Mouse (Mus musculus) liver, adult 2 months (tissue): ENCODE results near the gene Ncoa6. TPM values are rescaled to one million over a fixed set of nuclear protein-coding genes. Genes with fewer than 3 reads are reported as not detected.

Experiments used
- DNase-seq: peaks from one replicate; pipeline ENCODE4 v3.0.0-alpha.2; 2011; ENCODE audit warnings: low read depth, low spot score; ENCODE audit errors: extremely low read depth
- H3K27ac ChIP-seq: fragments of 200-500 bp; replicated peaks from 2 replicates; pipeline ENCODE4 v1.5.1; 2012; ENCODE audit warnings: low read depth, mild to moderate bottlenecking, control low read depth, inconsistent platforms, low read length; ENCODE audit not compliant: insufficient read depth
- H3K27me3 ChIP-seq: fragments of 200-500 bp; 2 replicates; pipeline ENCODE4 v1.6.1; 2012; ENCODE audit warnings: mild to moderate bottlenecking, moderate library complexity, low read length, inconsistent platforms; ENCODE audit not compliant: control insufficient read depth, insufficient read depth
- H3K36me3 ChIP-seq: fragments of 200-500 bp; 2 replicates; pipeline ENCODE4 v1.6.1; 2012; ENCODE audit warnings: low read length, inconsistent platforms; ENCODE audit not compliant: control insufficient read depth, insufficient read depth
- H3K4me1 ChIP-seq: fragments of 200-500 bp; 2 replicates; pipeline ENCODE4 v1.6.1; 2011; ENCODE audit warnings: low read length; ENCODE audit not compliant: control insufficient read depth, insufficient read depth
- H3K4me3 ChIP-seq: fragments of 200-500 bp; 2 replicates; pipeline ENCODE4 v1.5.1; 2011; ENCODE audit warnings: low read depth, mild to moderate bottlenecking, control low read depth, low read length, moderate library complexity; ENCODE audit not compliant: insufficient read depth
- H3K79me2 ChIP-seq: fragments of 200-500 bp; 2 replicates; pipeline ENCODE4 v1.6.1; 2012; ENCODE audit warnings: inconsistent platforms, mild to moderate bottlenecking, low read length, moderate library complexity; ENCODE audit not compliant: control insufficient read depth, insufficient read depth
- H3K9ac ChIP-seq: fragments of 200-500 bp; 2 replicates; pipeline ENCODE4 v1.6.1; 2012; ENCODE audit warnings: low read depth, mild to moderate bottlenecking, control low read depth, inconsistent platforms, low read length
- CTCF ChIP-seq: fragments of 200-500 bp; IDR thresholded peaks from 2 replicates; pipeline ENCODE4 v1.5.1; 2011; ENCODE audit warnings: low read depth, low read length, control low read depth
- POLR2A ChIP-seq: fragments of 200-500 bp; IDR thresholded peaks from 2 replicates; pipeline ENCODE4 v1.6.1; 2011; ENCODE audit warnings: low read length, control low read depth; ENCODE audit not compliant: insufficient read depth; ENCODE audit errors: extremely low read depth
- WGBS: fragments of 180-500 bp; shearing (Covaris S2); methylation state at CpG from one replicate; pipeline ENCODE4 v1.1.7; 2018; 5-methylcytosine and 5-hydroxymethylcytosine counted together
- polyA plus RNA-seq: library from polyadenylated mRNA; depleted of rRNA; stranded (reverse); fragments of >200 nt; gene quantifications from 2 replicates; pipeline ENCODE4 v1.2.3, GENCODE M21; 2012
- total RNA-seq: library from RNA; depleted of rRNA; stranded (reverse); fragments of >200 nt; gene quantifications from 2 replicates; pipeline ENCODE4 v1.2.3, GENCODE M21; 2014

Ncoa6 gene
- total and polyA plus RNA-seq, 2 experiments: 6.4 to 18.3 TPM

- no peak for TF ChIP-seq CTCF
- no peak for TF ChIP-seq POLR2A
- H3K27ac ChIP-seq: peak overlapping the region; percentile 8
- H3K36me3 ChIP-seq: peaks cover 51% of the 10 kb centered on the region
- H3K9ac ChIP-seq: peak overlapping the region; percentile 37; the same call in 1 of the 2 replicates
- no peaks in the 10 kb centered on the region for H3K27me3 ChIP-seq
- H3K4me3 ChIP-seq: no peak overlapping the region
- H3K4me1 ChIP-seq: peaks cover 14% of the 10 kb centered on the region
- H3K79me2 ChIP-seq: peaks cover 16% of the 10 kb centered on the region; the same call in 1 of the 2 replicates
- DNase-seq: peak; percentile 51
- 27% methylated on average over 27 of the region's 27 CpGs for WGBS
Measured at GRCm38 (mm10) chr2:155386534-155386899, 87.2 kb downstream of the Ncoa6 start.

- peaks cover 16% of the 10 kb centered on the region; the same call in 1 of the 2 replicates for H3K79me2 ChIP-seq
- DNase-seq: no peak
- H3K36me3 ChIP-seq: peaks cover 51% of the 10 kb centered on the region
- H3K4me1 ChIP-seq: peaks cover 14% of the 10 kb centered on the region
- H3K9ac ChIP-seq: 0 out of 2 replicates have a peak overlapping the region, but pooled peaks have one; percentile 4
- H3K4me3 ChIP-seq: no peak overlapping the region
- 81% methylated on average over 18 of the region's 18 CpGs for WGBS
- no peak for TF ChIP-seq POLR2A
- no peak for TF ChIP-seq CTCF
- H3K27me3 ChIP-seq: no peaks in the 10 kb centered on the region
- no peak overlapping the region; the same call in 1 of the 2 replicates for H3K27ac ChIP-seq
Measured at GRCm38 (mm10) chr2:155385731-155386533, 87.8 kb downstream of the Ncoa6 start.

- WGBS: 32% methylated on average over 7 of the region's 7 CpGs
- Histone ChIP-seq H3K79me2 (peaks cover 16% of the 10 kb centered on the region; the same call in 1 of the 2 replicates), H3K4me3 (no peak overlapping the region; the same call in 1 of the 2 replicates), H3K27me3 (no peaks in the 10 kb centered on the region), H3K9ac (no peak overlapping the region), H3K36me3 (peaks cover 51% of the 10 kb centered on the region), H3K4me1 (peaks cover 22% of the 10 kb centered on the region), H3K27ac (no peak overlapping the region)
- DNase-seq: peak; percentile 60
- peak; percentile 74 for TF ChIP-seq CTCF
- TF ChIP-seq POLR2A: no peak
Measured at GRCm38 (mm10) chr2:155385090-155385489, 88.6 kb downstream of the Ncoa6 start.

GRCm38 (mm10) chr2:155382791-155383438, 90.8 kb downstream of the Ncoa6 start:
- Histone ChIP-seq H3K79me2 (peaks cover 16% of the 10 kb centered on the region; the same call in 1 of the 2 replicates), H3K27ac (peak overlapping the region; percentile 97), H3K27me3 (no peaks in the 10 kb centered on the region), H3K4me3 (peak overlapping the region; percentile 78), H3K4me1 (peaks cover 34% of the 10 kb centered on the region), H3K9ac (peak overlapping the region; percentile 92), H3K36me3 (peaks cover 33% of the 10 kb centered on the region)
- peak; percentile 47 for DNase-seq
- 22% methylated on average over 2 of the region's 2 CpGs for WGBS
- TF ChIP-seq CTCF (0 out of 2 replicates have a peak, but pooled peaks have one; percentile 11), POLR2A (no peak)

GRCm38 (mm10) chr2:155382332-155382700, 91.4 kb downstream of the Ncoa6 start:
- Histone ChIP-seq H3K4me1 (peaks cover 33% of the 10 kb centered on the region), H3K36me3 (peaks cover 27% of the 10 kb centered on the region), H3K4me3 (peak overlapping the region; percentile 78), H3K27ac (peak overlapping the region; percentile 97), H3K27me3 (no peaks in the 10 kb centered on the region), H3K9ac (peak overlapping the region; percentile 92), H3K79me2 (peaks cover 16% of the 10 kb centered on the region; the same call in 1 of the 2 replicates)
- no peak for DNase-seq
- TF ChIP-seq POLR2A: no peak
- whole genome bisulfite sequencing: 7% methylated on average over 6 of the region's 6 CpGs
